Mouse (Mus musculus): ENCODE measurements at regions not wholly inside any gene's neighbourhood (a gene's known extent, or its start where the extent isn't known, plus 50 kb on each side); places are given as distances from the start of the nearest gene placed in this dataset.

- Histone ChIP-seq H3K4me2 (ENCODE audit: low read depth, low read length) (no peak overlapping the region), H3K4me1 (ENCODE audit: control insufficient read depth, low read depth, low read length) (no peaks in the 10 kb centered on the region), H3K9ac (ENCODE audit: low read depth, low read length) (no peak overlapping the region), H3K4me3 (ENCODE audit: low read depth, low read length) (no peak overlapping the region), H3K9me3 (replicated peaks; ENCODE audit: control insufficient read depth, low read length) (no peaks in the 10 kb centered on the region), H3K27me3 (ENCODE audit: control insufficient read depth, insufficient read depth, low read depth, low read length) (no peaks in the 10 kb centered on the region), H3K27ac (ENCODE audit: low read length) (no peak overlapping the region), H3K36me3 (ENCODE audit: control insufficient read depth, insufficient read depth) (no peaks in the 10 kb centered on the region)
- ATAC-seq (ENCODE audit: low read depth) = no peak
- 44% methylated on average over 3 of the region's 3 CpGs for WGBS (ENCODE audit: insufficient replicate concordance)
These were observed 81.9 kb downstream of the Tm2d3 start for GRCm38 (mm10) chr7:65772845-65773244.

- H3K9ac ChIP-seq (ENCODE audit: low read depth, low read length) = no peak overlapping the region
- H3K27ac ChIP-seq (ENCODE audit: low read length) = no peak overlapping the region
- no peaks in the 10 kb centered on the region for H3K27me3 ChIP-seq (ENCODE audit: control insufficient read depth, insufficient read depth, low read depth, low read length)
- no peaks in the 10 kb centered on the region for H3K36me3 ChIP-seq (ENCODE audit: control insufficient read depth, insufficient read depth)
- H3K4me3 ChIP-seq (ENCODE audit: low read depth, low read length) = no peak overlapping the region
- H3K4me1 ChIP-seq (ENCODE audit: control insufficient read depth, low read depth, low read length) = no peaks in the 10 kb centered on the region
- ATAC-seq (ENCODE audit: low read depth) = no peak
- WGBS (ENCODE audit: insufficient replicate concordance) = 41% methylated on average over 2 of the region's 2 CpGs
- H3K4me2 ChIP-seq (ENCODE audit: low read depth, low read length) = no peak overlapping the region
- H3K9me3 ChIP-seq (replicated peaks; ENCODE audit: control insufficient read depth, low read length) = no peaks in the 10 kb centered on the region
These were observed 83.0 kb downstream of the Tm2d3 start for GRCm38 (mm10) chr7:65773948-65774347.

GRCm38 (mm10) chr7:65774388-65775015, 83.5 kb downstream of the Tm2d3 start:
- ATAC-seq (ENCODE audit: low read depth) = no peak
- H3K9ac ChIP-seq (ENCODE audit: low read depth, low read length) = no peak overlapping the region
- 70% methylated on average over 11 of the region's 11 CpGs for WGBS (ENCODE audit: insufficient replicate concordance)
- H3K27ac ChIP-seq (ENCODE audit: low read length) = no peak overlapping the region
- H3K36me3 ChIP-seq (ENCODE audit: control insufficient read depth, insufficient read depth) = no peaks in the 10 kb centered on the region
- H3K27me3 ChIP-seq (ENCODE audit: control insufficient read depth, insufficient read depth, low read depth, low read length) = no peaks in the 10 kb centered on the region
- no peak overlapping the region for H3K4me2 ChIP-seq (ENCODE audit: low read depth, low read length)
- no peaks in the 10 kb centered on the region for H3K9me3 ChIP-seq (replicated peaks; ENCODE audit: control insufficient read depth, low read length)
- no peaks in the 10 kb centered on the region for H3K4me1 ChIP-seq (ENCODE audit: control insufficient read depth, low read depth, low read length)
- no peak overlapping the region for H3K4me3 ChIP-seq (ENCODE audit: low read depth, low read length)

- H3K9ac ChIP-seq (ENCODE audit: low read depth, low read length) = no peak overlapping the region
- no peak overlapping the region for H3K4me2 ChIP-seq (ENCODE audit: low read depth, low read length)
- H3K4me3 ChIP-seq (ENCODE audit: low read depth, low read length) = no peak overlapping the region
- no peaks in the 10 kb centered on the region for H3K4me1 ChIP-seq (ENCODE audit: control insufficient read depth, low read depth, low read length)
- no peak for ATAC-seq (ENCODE audit: low read depth)
- no peaks in the 10 kb centered on the region for H3K9me3 ChIP-seq (replicated peaks; ENCODE audit: control insufficient read depth, low read length)
- H3K27me3 ChIP-seq (ENCODE audit: control insufficient read depth, insufficient read depth, low read depth, low read length) = no peaks in the 10 kb centered on the region
- WGBS (ENCODE audit: insufficient replicate concordance) = 72% methylated on average over 3 of the region's 3 CpGs
- no peak overlapping the region for H3K27ac ChIP-seq (ENCODE audit: low read length)
- no peaks in the 10 kb centered on the region for H3K36me3 ChIP-seq (ENCODE audit: control insufficient read depth, insufficient read depth)
These were observed 84.0 kb downstream of the Tm2d3 start for GRCm38 (mm10) chr7:65775016-65775415.

GRCm38 (mm10) chr7:65779716-65780372, 81.7 kb upstream of the Pcsk6 start:
- Histone ChIP-seq H3K36me3 (ENCODE audit: control insufficient read depth, insufficient read depth) (no peaks in the 10 kb centered on the region), H3K4me2 (ENCODE audit: low read depth, low read length) (no peak overlapping the region), H3K27me3 (ENCODE audit: control insufficient read depth, insufficient read depth, low read depth, low read length) (no peaks in the 10 kb centered on the region), H3K4me3 (ENCODE audit: low read depth, low read length) (no peak overlapping the region), H3K9me3 (replicated peaks; ENCODE audit: control insufficient read depth, low read length) (no peaks in the 10 kb centered on the region), H3K27ac (ENCODE audit: low read length) (no peak overlapping the region), H3K4me1 (ENCODE audit: control insufficient read depth, low read depth, low read length) (no peaks in the 10 kb centered on the region), H3K9ac (ENCODE audit: low read depth, low read length) (no peak overlapping the region)
- ATAC-seq (ENCODE audit: low read depth) = no peak
- WGBS (ENCODE audit: insufficient replicate concordance) = 58% methylated on average over 14 of the region's 14 CpGs

GRCm38 (mm10) chr7:65780578-65781370, 80.8 kb upstream of the Pcsk6 start:
- no peaks in the 10 kb centered on the region for H3K36me3 ChIP-seq (ENCODE audit: control insufficient read depth, insufficient read depth)
- WGBS (ENCODE audit: insufficient replicate concordance) = 55% methylated on average over 9 of the region's 9 CpGs

GRCm38 (mm10) chr7:65782024-65782423, 79.5 kb upstream of the Pcsk6 start:
- 62% methylated on average over 7 of the region's 7 CpGs for whole genome bisulfite sequencing (ENCODE audit: insufficient replicate concordance)
- no peaks in the 10 kb centered on the region for H3K9me3 ChIP-seq (replicated peaks; ENCODE audit: control insufficient read depth, low read length)
- ATAC-seq (ENCODE audit: low read depth) = no peak
- no peak overlapping the region for H3K4me2 ChIP-seq (ENCODE audit: low read depth, low read length)
- H3K4me1 ChIP-seq (ENCODE audit: control insufficient read depth, low read depth, low read length) = no peaks in the 10 kb centered on the region
- no peak overlapping the region for H3K27ac ChIP-seq (ENCODE audit: low read length)
- no peaks in the 10 kb centered on the region for H3K27me3 ChIP-seq (ENCODE audit: control insufficient read depth, insufficient read depth, low read depth, low read length)
- H3K9ac ChIP-seq (ENCODE audit: low read depth, low read length) = no peak overlapping the region
- H3K4me3 ChIP-seq (ENCODE audit: low read depth, low read length) = no peak overlapping the region
- H3K36me3 ChIP-seq (ENCODE audit: control insufficient read depth, insufficient read depth) = no peaks in the 10 kb centered on the region

More at GRCm38 (mm10) chr7:65780578-65781370, 80.8 kb upstream of the Pcsk6 start:
- no peak overlapping the region for H3K4me3 ChIP-seq (ENCODE audit: low read depth, low read length)
- H3K9me3 ChIP-seq (replicated peaks; ENCODE audit: control insufficient read depth, low read length) = no peaks in the 10 kb centered on the region
- no peaks in the 10 kb centered on the region for H3K4me1 ChIP-seq (ENCODE audit: control insufficient read depth, low read depth, low read length)
- H3K4me2 ChIP-seq (ENCODE audit: low read depth, low read length) = no peak overlapping the region
- ATAC-seq (ENCODE audit: low read depth) = no peak
- no peaks in the 10 kb centered on the region for H3K27me3 ChIP-seq (ENCODE audit: control insufficient read depth, insufficient read depth, low read depth, low read length)
- H3K27ac ChIP-seq (ENCODE audit: low read length) = no peak overlapping the region
- H3K9ac ChIP-seq (ENCODE audit: low read depth, low read length) = no peak overlapping the region

- Histone ChIP-seq H3K4me1 (ENCODE audit: control insufficient read depth, low read depth, low read length) (no peaks in the 10 kb centered on the region), H3K27ac (ENCODE audit: low read length) (no peak overlapping the region), H3K4me3 (ENCODE audit: low read depth, low read length) (no peak overlapping the region), H3K9me3 (replicated peaks; ENCODE audit: control insufficient read depth, low read length) (no peaks in the 10 kb centered on the region), H3K4me2 (ENCODE audit: low read depth, low read length) (no peak overlapping the region), H3K27me3 (ENCODE audit: control insufficient read depth, insufficient read depth, low read depth, low read length) (no peaks in the 10 kb centered on the region), H3K36me3 (ENCODE audit: control insufficient read depth, insufficient read depth) (no peaks in the 10 kb centered on the region), H3K9ac (ENCODE audit: low read depth, low read length) (no peak overlapping the region)
- WGBS (ENCODE audit: insufficient replicate concordance) = 30% methylated on average over 4 of the region's 4 CpGs
- no peak for ATAC-seq (ENCODE audit: low read depth)
These were observed 77.8 kb upstream of the Pcsk6 start for GRCm38 (mm10) chr7:65783773-65784172.

- Histone ChIP-seq H3K27ac (ENCODE audit: low read length) (no peak overlapping the region), H3K36me3 (ENCODE audit: control insufficient read depth, insufficient read depth) (no peaks in the 10 kb centered on the region), H3K27me3 (ENCODE audit: control insufficient read depth, insufficient read depth, low read depth, low read length) (no peaks in the 10 kb centered on the region), H3K9me3 (replicated peaks; ENCODE audit: control insufficient read depth, low read length) (no peaks in the 10 kb centered on the region), H3K9ac (ENCODE audit: low read depth, low read length) (no peak overlapping the region), H3K4me1 (ENCODE audit: control insufficient read depth, low read depth, low read length) (no peaks in the 10 kb centered on the region), H3K4me2 (ENCODE audit: low read depth, low read length) (no peak overlapping the region), H3K4me3 (ENCODE audit: low read depth, low read length) (no peak overlapping the region)
- WGBS (ENCODE audit: insufficient replicate concordance) = 57% methylated on average over 2 of the region's 2 CpGs
- ATAC-seq (ENCODE audit: low read depth) = no peak
These were observed 74.6 kb upstream of the Pcsk6 start for GRCm38 (mm10) chr7:65786916-65787315.
